Mouse (Mus musculus): ENCODE measurements around the gene Rsph1.

DNA sequence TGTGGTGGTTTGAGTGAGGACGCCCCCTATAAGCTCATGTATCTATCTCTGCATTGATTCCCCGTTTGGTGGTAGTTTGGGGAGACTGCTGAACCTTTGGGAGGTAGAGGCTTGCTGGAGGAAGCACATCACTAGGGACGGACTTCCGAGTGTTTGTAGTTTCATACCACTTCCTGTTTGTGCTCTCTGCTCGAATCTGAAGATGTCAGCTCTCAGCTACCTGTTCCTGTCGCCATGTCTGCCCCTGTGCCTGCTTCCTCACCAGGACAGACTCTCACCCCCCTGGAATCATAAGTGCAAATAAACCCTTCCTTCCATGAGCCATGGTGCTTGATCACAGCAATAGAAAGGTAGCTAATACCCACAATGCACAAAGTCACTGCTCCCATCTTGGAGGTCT lies 2.0 kb downstream of the Rsph1 start:
- TF ChIP-seq POLR2A (IDR thresholded peaks at IDR 0.05; ENCODE audit: low read depth, low read length) = no peak
- TF ChIP-seq CTCF (IDR thresholded peaks at IDR 0.05; ENCODE audit: extremely low read depth, insufficient read depth, insufficient read length, insufficient replicate concordance) = no peak

Measured in spleen, adult 2 months (tissue).